Mouse (Mus musculus) layer of hippocampus, adult 18-20 months (tissue): ENCODE results near the gene Amd1. TPM values are rescaled to one million over a fixed set of nuclear protein-coding genes. Genes with fewer than 3 reads are reported as not detected.

Experiments used
- DNase-seq, 2 experiments: peaks; one replicate each; pipeline ENCODE4 v3.0.0; 2022; ENCODE audit warnings: low spot score in 2 of 2
- long read RNA-seq: library from polyadenylated mRNA; stranded (forward); transcript quantifications from one replicate; pipeline ENCODE4 v2.0.0, GENCODE M21; 2021
- total RNA-seq, 2 experiments: library from RNA; stranded (reverse); gene quantifications; 2 replicates each; pipeline ENCODE4 v1.2.3; 2021

Amd1 gene
- 10 to 100 TPM; 91.5 to 95.0 TPM for total RNA-seq
- long read RNA-seq, transcript Amd1-201 (8 exons, 3,204 nt) = major isoform, 74 of 79 reads
- long read RNA-seq, partial matches to known transcripts = 2 of 79 reads
- long read RNA-seq, other reads (novel, unspliced or antisense) = 3 of 79 reads

- peak; percentile 99 to 100 for DNase-seq
Observed at GRCm38 (mm10) chr10:40302140-40302985, at the start of gene Amd1. TSS of gene Amd1 (minus strand) at chr10:40302186.

GRCm38 (mm10) chr10:40351156-40351555 is 49.2 kb upstream of the Amd1 start:
- no peak for DNase-seq

GRCm38 (mm10) chr10:40350245-40350932 is 48.4 kb upstream of the Amd1 start:
- DNase-seq = no peak

- peak; percentile 6 to 51 for DNase-seq
Observed at GRCm38 (mm10) chr10:40349631-40350177, 47.7 kb upstream of the Amd1 start.

- DNase-seq = peak; percentile 97 to 98
Observed at GRCm38 (mm10) chr10:40348566-40349536, 46.9 kb upstream of the Amd1 start.

- no peak for DNase-seq
Observed at GRCm38 (mm10) chr10:40347461-40347954, 45.5 kb upstream of the Amd1 start.

- no peak for DNase-seq
Observed at GRCm38 (mm10) chr10:40346776-40347403, 44.9 kb upstream of the Amd1 start.

- no peak for DNase-seq
Observed at GRCm38 (mm10) chr10:40342036-40342435, 40.0 kb upstream of the Amd1 start.

GRCm38 (mm10) chr10:40339351-40339964 is 37.5 kb upstream of the Amd1 start, which contains the start of gene Cdk19:
TSS of gene Cdk19 (plus strand) at chr10:40339564.
- DNase-seq = no peak

- no peak for DNase-seq
Observed at GRCm38 (mm10) chr10:40332864-40333263, 30.9 kb upstream of the Amd1 start.

- no peak for DNase-seq
Observed at GRCm38 (mm10) chr10:40330262-40330661, 28.3 kb upstream of the Amd1 start.

GRCm38 (mm10) chr10:40328004-40328551 is 26.1 kb upstream of the Amd1 start:
- DNase-seq = no peak

GRCm38 (mm10) chr10:40320306-40320705 is 18.3 kb upstream of the Amd1 start:
- no peak for DNase-seq

- DNase-seq = no peak
Observed at GRCm38 (mm10) chr10:40316841-40317585, 15.0 kb upstream of the Amd1 start.

- DNase-seq = no peak
Observed at GRCm38 (mm10) chr10:40312781-40313180, 10.8 kb upstream of the Amd1 start.

- DNase-seq = no peak
Observed at GRCm38 (mm10) chr10:40309884-40310635, 8.1 kb upstream of the Amd1 start.

- DNase-seq = no peak
Observed at GRCm38 (mm10) chr10:40307826-40308583, 6.0 kb upstream of the Amd1 start.
